Mouse (Mus musculus): ENCODE results near the gene Igfbp1. TPM values are rescaled to one million over a fixed set of nuclear protein-coding genes. Genes with fewer than 3 reads are reported as not detected.

Gene Igfbp1
- total RNA-seq, 1 experiment from 2014 or later = not detected

- no peak for ATAC-seq (ENCODE audit: extremely low read depth, insufficient number of reproducible peaks, low FRiP score, poor library complexity, severe bottlenecking)
Observed at GRCm38 (mm10) chr11:7192710-7193109, 4.9 kb upstream of the Igfbp1 start.

GRCm38 (mm10) chr11:7193134-7193533, 4.4 kb upstream of the Igfbp1 start:
- ATAC-seq (ENCODE audit: extremely low read depth, insufficient number of reproducible peaks, low FRiP score, poor library complexity, severe bottlenecking) = no peak

DNA sequence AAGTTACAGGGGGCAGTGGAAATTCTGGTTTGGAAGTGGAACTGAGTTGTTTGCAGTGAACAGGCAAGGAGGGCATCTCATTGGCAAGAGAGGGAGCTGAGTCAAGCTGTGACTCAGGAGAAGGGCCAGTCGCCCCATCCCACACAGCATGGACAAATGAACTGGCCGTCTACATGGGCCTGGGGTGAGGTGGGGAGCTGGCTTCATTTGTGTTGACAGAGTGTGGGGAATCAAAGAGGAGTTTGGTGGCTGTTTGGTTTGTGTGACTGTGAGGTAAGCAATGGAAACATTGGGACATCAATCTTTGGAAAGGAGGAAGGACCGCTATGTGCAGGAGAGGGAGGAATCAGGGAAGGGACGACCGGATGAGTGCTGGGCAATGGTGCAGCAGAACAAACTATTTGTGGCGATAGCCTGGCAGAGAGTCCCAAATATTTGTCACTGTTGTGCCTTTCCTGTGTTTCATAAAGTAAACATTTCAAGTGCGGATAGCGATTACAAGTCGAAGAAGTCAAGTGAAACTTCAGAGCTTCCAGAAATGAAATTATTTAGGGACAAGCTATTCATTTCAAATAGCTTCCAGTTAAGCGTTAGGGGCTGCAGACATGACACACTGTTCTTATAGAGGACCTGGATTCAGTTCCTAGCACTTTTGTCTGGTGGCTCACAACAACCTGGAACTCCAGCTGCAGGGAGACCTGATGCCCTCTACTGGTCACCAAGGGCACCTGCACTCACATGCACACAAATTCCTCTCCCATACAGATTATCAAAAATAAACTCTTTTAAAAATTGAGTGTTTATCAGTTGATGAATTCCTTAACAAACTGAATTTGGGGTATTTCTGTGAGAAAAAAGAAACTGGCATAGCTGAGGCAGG, 2.9 kb upstream of the Igfbp1 start:
- no peak for ATAC-seq (ENCODE audit: extremely low read depth, insufficient number of reproducible peaks, low FRiP score, poor library complexity, severe bottlenecking)

DNA sequence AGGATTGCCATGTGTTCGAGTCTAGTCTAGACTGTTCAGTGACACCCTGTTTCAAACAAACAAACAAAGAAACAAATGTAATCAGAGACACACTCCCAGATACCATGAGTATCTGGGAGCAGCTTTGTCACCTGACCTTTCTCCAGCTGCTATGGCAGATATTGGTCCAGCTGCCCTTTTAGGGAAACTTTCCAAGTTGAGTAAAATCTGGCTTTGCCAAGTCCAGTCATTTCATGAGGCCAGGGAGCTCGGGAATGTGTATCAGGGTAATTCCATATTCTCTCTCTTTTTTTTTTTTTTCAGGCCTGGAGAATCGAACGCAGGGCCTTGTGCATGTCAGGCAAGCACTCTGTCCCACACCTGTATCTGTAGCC, 2.3 kb upstream of the Igfbp1 start:
- no peak for ATAC-seq (ENCODE audit: extremely low read depth, insufficient number of reproducible peaks, low FRiP score, poor library complexity, severe bottlenecking)

GRCm38 (mm10) chr11:7198006-7198405, 424 bp downstream of the Igfbp1 start:
- ATAC-seq (ENCODE audit: extremely low read depth, insufficient number of reproducible peaks, low FRiP score, poor library complexity, severe bottlenecking) = no peak

GRCm38 (mm10) chr11:7198481-7199256, 1.1 kb downstream of the Igfbp1 start:
- no peak for ATAC-seq (ENCODE audit: extremely low read depth, insufficient number of reproducible peaks, low FRiP score, poor library complexity, severe bottlenecking)

DNA sequence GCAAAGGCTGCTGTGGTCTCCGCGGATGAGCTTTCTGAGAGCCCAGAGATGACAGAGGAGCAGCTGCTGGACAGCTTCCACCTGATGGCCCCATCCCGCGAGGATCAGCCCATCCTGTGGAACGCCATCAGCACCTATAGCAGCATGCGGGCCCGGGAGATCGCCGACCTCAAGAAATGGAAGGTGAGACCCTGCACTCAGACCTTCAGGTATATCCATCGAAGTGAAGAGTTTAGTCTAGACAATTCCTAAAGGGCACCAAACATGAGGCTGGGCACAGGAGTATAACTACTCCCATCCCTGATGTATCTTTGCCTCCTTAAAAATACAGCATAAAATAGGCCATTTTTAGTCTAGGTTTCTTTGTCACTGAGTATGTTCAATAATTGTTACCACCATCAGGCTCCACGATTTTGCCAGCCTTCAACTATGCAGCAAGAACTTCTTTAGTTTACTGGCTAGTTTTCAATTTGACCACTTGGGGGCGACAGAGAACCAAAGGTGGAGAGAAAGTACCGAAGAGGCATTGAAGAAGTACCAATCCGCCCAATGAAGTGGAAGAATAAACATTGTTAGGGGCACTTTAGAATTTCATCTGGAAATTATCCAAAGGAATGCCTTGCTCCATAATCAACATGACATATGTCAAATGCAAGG, 2.3 kb downstream of the Igfbp1 start:
- no peak for ATAC-seq (ENCODE audit: extremely low read depth, insufficient number of reproducible peaks, low FRiP score, poor library complexity, severe bottlenecking)

GRCm38 (mm10) chr11:7200393-7200783, 2.8 kb downstream of the Igfbp1 start:
- no peak for ATAC-seq (ENCODE audit: extremely low read depth, insufficient number of reproducible peaks, low FRiP score, poor library complexity, severe bottlenecking)

GRCm38 (mm10) chr11:7202206-7202605, 4.6 kb downstream of the Igfbp1 start:
- ATAC-seq (ENCODE audit: extremely low read depth, insufficient number of reproducible peaks, low FRiP score, poor library complexity, severe bottlenecking) = no peak

- ATAC-seq (ENCODE audit: extremely low read depth, insufficient number of reproducible peaks, low FRiP score, poor library complexity, severe bottlenecking) = no peak
Observed at GRCm38 (mm10) chr11:7203846-7204245, 6.3 kb downstream of the Igfbp1 start.

DNA sequence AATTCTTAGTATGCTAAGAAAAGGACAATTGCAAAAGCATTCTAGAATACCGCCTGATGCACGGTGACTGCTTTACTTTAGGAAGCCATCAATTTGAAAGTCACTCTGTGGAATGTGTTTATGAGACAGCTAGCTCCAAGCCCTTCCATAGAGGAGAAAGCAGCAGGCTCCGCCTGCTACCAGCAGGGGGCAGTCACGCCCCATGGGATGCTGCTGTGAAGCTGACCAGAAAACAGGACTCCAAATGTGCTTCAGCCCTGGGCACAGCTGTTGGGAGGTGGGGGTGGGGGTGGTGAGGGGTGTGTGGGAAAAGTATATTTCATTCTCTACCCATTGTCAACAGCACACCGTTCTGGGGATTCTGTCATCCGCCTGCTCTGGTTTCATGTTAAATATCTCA, 12.8 kb downstream of the Igfbp1 start:
- ATAC-seq (ENCODE audit: extremely low read depth, insufficient number of reproducible peaks, low FRiP score, poor library complexity, severe bottlenecking) = no peak

- no peak for ATAC-seq (ENCODE audit: extremely low read depth, insufficient number of reproducible peaks, low FRiP score, poor library complexity, severe bottlenecking)
Observed at GRCm38 (mm10) chr11:7211211-7211610, 13.6 kb downstream of the Igfbp1 start.

DNA sequence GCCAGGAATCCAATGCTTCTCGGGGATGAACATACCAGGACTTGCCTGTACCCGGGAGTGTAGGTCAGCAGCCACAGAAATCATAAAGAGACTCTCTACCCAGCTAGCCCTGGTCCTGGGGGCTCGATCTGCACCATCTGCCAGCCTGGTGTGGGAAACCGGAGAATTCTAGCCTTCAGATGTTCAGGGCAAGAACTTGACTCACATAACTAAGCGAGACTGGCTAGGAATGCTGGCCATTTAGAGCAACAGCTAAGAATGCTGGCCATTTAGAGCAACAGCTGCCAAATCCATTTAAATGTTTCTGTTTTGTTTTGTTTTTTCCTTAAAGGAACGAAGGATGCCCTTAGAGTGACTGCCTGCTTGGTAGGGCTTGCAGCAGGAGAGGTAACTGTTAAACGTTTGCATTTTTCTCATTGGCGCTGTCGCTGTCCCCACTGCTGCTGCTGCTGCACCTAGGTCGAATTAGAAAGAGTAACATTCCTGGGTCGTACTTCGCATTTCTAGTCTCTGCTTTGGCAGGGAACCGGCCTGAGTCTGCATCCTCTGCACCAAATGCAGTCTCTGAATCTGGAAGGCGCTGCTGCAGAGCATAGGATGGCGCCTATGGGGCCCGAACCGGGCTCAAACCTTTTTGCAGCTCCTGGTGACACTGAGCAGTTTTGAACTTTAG, 14.7 kb downstream of the Igfbp1 start:
- no peak for ATAC-seq (ENCODE audit: extremely low read depth, insufficient number of reproducible peaks, low FRiP score, poor library complexity, severe bottlenecking)

- ATAC-seq (ENCODE audit: extremely low read depth, insufficient number of reproducible peaks, low FRiP score, poor library complexity, severe bottlenecking) = no peak
Observed at GRCm38 (mm10) chr11:7213161-7213500, 15.5 kb downstream of the Igfbp1 start.

DNA sequence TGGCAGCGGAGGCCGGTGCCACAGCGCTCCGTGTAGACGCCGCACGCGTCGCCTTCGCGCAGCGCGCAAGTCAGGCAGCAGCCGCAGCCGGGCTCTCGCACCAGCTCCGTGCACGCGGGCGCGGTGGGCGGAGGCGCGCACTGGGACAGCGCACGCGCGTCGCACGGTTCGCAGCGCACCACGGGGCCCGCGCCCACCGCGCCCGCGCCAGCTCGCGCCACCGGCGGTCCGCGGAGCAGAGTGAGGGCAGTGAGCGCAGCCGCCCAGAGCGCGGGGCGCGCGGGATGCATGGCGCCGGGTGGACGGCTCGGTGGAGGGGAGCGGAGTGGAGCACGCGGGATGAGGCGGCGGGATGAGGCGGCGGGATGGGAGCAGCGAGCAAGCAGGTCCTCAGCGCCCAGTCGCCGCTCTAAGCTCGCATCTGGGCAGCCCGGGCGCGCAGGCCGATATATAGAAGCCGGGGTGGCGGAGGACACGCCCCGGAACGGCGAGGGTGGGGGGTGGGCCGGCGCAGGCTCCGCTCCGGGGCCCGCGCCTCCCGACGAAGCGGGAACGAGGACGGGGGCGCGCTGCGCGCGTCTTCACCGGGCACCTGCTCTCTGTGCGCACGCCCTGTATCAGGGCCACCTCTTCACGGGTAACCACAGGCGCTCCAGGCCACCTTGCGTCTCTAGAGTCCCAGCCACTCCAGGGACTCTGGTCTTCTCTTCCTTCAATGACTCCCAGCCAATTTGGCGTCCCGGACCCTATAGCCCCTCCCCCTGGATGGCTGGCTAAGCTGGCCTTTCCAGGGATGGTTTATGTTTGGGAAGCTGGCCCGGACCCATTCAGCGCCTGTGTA, 16.1 kb downstream of the Igfbp1 start, which contains the start of gene Igfbp3:
Gene Igfbp3 (minus strand): TSS at position 423 of the 841 bp plus-strand sequence.
- no peak for ATAC-seq (ENCODE audit: extremely low read depth, insufficient number of reproducible peaks, low FRiP score, poor library complexity, severe bottlenecking)

- ATAC-seq (ENCODE audit: extremely low read depth, insufficient number of reproducible peaks, low FRiP score, poor library complexity, severe bottlenecking) = no peak
Observed at GRCm38 (mm10) chr11:7214342-7214660, 16.7 kb downstream of the Igfbp1 start.

- ATAC-seq (ENCODE audit: extremely low read depth, insufficient number of reproducible peaks, low FRiP score, poor library complexity, severe bottlenecking) = no peak
Observed at GRCm38 (mm10) chr11:7214761-7215160, 17.2 kb downstream of the Igfbp1 start.

GRCm38 (mm10) chr11:7215703-7216102, 18.1 kb downstream of the Igfbp1 start:
- no peak for ATAC-seq (ENCODE audit: extremely low read depth, insufficient number of reproducible peaks, low FRiP score, poor library complexity, severe bottlenecking)
